Mouse (Mus musculus) brain, embryonic 18.5 days (tissue): ENCODE measurements around the gene Ifitm10.

ENCODE experiments used
- DNase-seq: peaks from one replicate; pipeline ENCODE4 v3.0.0-alpha.2; 2012; ENCODE audit warnings: low read depth, low spot score

Gene Ifitm10

GRCm38 (mm10) chr7:142391108-142391507 lies 17.6 kb upstream of the Ifitm10 start:
- DNase-seq, result no peak

GRCm38 (mm10) chr7:142389961-142390650 lies 16.6 kb upstream of the Ifitm10 start:
- no peak for DNase-seq

- DNase-seq, result no peak
Observed at GRCm38 (mm10) chr7:142388740-142389139, 15.2 kb upstream of the Ifitm10 start.

GRCm38 (mm10) chr7:142388198-142388597 lies 14.6 kb upstream of the Ifitm10 start:
- DNase-seq, result no peak

- DNase-seq, result peak; percentile 93
Observed at GRCm38 (mm10) chr7:142387419-142388148, 14.0 kb upstream of the Ifitm10 start, which contains the start of gene Ctsd. TSS of gene Ctsd (minus strand) at chr7:142388038.

- no peak for DNase-seq
Observed at GRCm38 (mm10) chr7:142386621-142387201, 13.2 kb upstream of the Ifitm10 start.

GRCm38 (mm10) chr7:142385742-142386403 lies 12.3 kb upstream of the Ifitm10 start:
- no peak for DNase-seq

- DNase-seq, result no peak
Observed at GRCm38 (mm10) chr7:142384306-142384705, 10.8 kb upstream of the Ifitm10 start.

GRCm38 (mm10) chr7:142382567-142382966 lies 9.0 kb upstream of the Ifitm10 start, which contains the start of gene Gm49369:
TSS of gene Gm49369 (minus strand) at chr7:142382667.
- no peak for DNase-seq

GRCm38 (mm10) chr7:142381175-142381574 lies 7.6 kb upstream of the Ifitm10 start:
- no peak for DNase-seq

- no peak for DNase-seq
Observed at GRCm38 (mm10) chr7:142379186-142379585, 5.6 kb upstream of the Ifitm10 start.

GRCm38 (mm10) chr7:142377233-142377925 lies 3.8 kb upstream of the Ifitm10 start:
- DNase-seq, result no peak

- DNase-seq, result no peak
Observed at GRCm38 (mm10) chr7:142376096-142376495, 2.5 kb upstream of the Ifitm10 start.

- no peak for DNase-seq
Observed at GRCm38 (mm10) chr7:142375261-142375724, 1.7 kb upstream of the Ifitm10 start.

- DNase-seq, result no peak
Observed at GRCm38 (mm10) chr7:142374413-142375015, 961 bp upstream of the Ifitm10 start.

GRCm38 (mm10) chr7:142373039-142373438 lies 514 bp downstream of the Ifitm10 start:
- DNase-seq, result no peak

GRCm38 (mm10) chr7:142371768-142372661 lies 1.5 kb downstream of the Ifitm10 start:
- DNase-seq, result no peak

- no peak for DNase-seq
Observed at GRCm38 (mm10) chr7:142371398-142371767, 2.2 kb downstream of the Ifitm10 start.

- no peak for DNase-seq
Observed at GRCm38 (mm10) chr7:142370937-142371336, 2.6 kb downstream of the Ifitm10 start.

- no peak for DNase-seq
Observed at GRCm38 (mm10) chr7:142369820-142370219, 3.7 kb downstream of the Ifitm10 start.
